Mouse (Mus musculus): ENCODE results near the gene Dpf1. TPM values are rescaled to one million over a fixed set of nuclear protein-coding genes. Genes with fewer than 3 reads are reported as not detected.

The Dpf1 gene
- polyA plus RNA-seq, 1 experiment from 2014 or later, result 0.72 TPM

- Histone ChIP-seq H3K27ac (no peak overlapping the region), H3K9me3 (replicated peaks; ENCODE audit: low read length) (no peaks in the 10 kb centered on the region), H3K9ac (ENCODE audit: low read depth, low read length) (no peak overlapping the region), H3K4me3 (replicated peaks; ENCODE audit: low read depth, low read length) (no peak overlapping the region), H3K4me1 (replicated peaks; ENCODE audit: insufficient read depth, low read length) (peaks cover 3% of the 10 kb centered on the region; the same call in 1 of the 2 replicates), H3K27me3 (ENCODE audit: insufficient read depth, low read length) (no peaks in the 10 kb centered on the region; the same call in 1 of the 2 replicates), H3K36me3 (ENCODE audit: insufficient read depth, low read length) (no peaks in the 10 kb centered on the region), H3K4me2 (ENCODE audit: low read length) (no peak overlapping the region)
- TF ChIP-seq CTCF (IDR thresholded peaks at IDR 0.05; ENCODE audit: low read depth), result no peak
- DNase-seq (ENCODE audit: low spot score) (no peak), ATAC-seq (replicated peaks; ENCODE audit: low FRiP score, low read depth) (no peak)
- 95% methylated on average over 6 of the region's 6 CpGs for WGBS
These were observed 19.2 kb upstream of the Dpf1 start for GRCm38 (mm10) chr7:29284523-29284922.

GRCm38 (mm10) chr7:29287481-29287880, 16.3 kb upstream of the Dpf1 start:
- Histone ChIP-seq H3K9ac (ENCODE audit: low read depth, low read length) (no peak overlapping the region), H3K4me3 (replicated peaks; ENCODE audit: low read depth, low read length) (no peak overlapping the region), H3K27ac (no peak overlapping the region), H3K4me2 (ENCODE audit: low read length) (no peak overlapping the region), H3K9me3 (replicated peaks; ENCODE audit: low read length) (no peaks in the 10 kb centered on the region), H3K36me3 (ENCODE audit: insufficient read depth, low read length) (no peaks in the 10 kb centered on the region), H3K27me3 (ENCODE audit: insufficient read depth, low read length) (no peaks in the 10 kb centered on the region; the same call in 1 of the 2 replicates), H3K4me1 (replicated peaks; ENCODE audit: insufficient read depth, low read length) (peaks cover 16% of the 10 kb centered on the region)
- TF ChIP-seq CTCF (IDR thresholded peaks at IDR 0.05; ENCODE audit: low read depth), result peak; percentile 16; the same call in 1 of the 2 replicates
- WGBS, result 89% methylated on average over 7 of the region's 7 CpGs
- no peak for DNase-seq (ENCODE audit: low spot score)
- ATAC-seq (replicated peaks; ENCODE audit: low FRiP score, low read depth), result no peak

GRCm38 (mm10) chr7:29288079-29288478, 15.7 kb upstream of the Dpf1 start:
- H3K9me3 ChIP-seq (replicated peaks; ENCODE audit: low read length), result no peaks in the 10 kb centered on the region
- no peaks in the 10 kb centered on the region; the same call in 1 of the 2 replicates for H3K27me3 ChIP-seq (ENCODE audit: insufficient read depth, low read length)
- ATAC-seq (replicated peaks; ENCODE audit: low FRiP score, low read depth) (no peak), DNase-seq (ENCODE audit: low spot score) (no peak)
- H3K4me2 ChIP-seq (ENCODE audit: low read length), result no peak overlapping the region
- H3K36me3 ChIP-seq (ENCODE audit: insufficient read depth, low read length), result no peaks in the 10 kb centered on the region
- no peak for TF ChIP-seq CTCF (IDR thresholded peaks at IDR 0.05; ENCODE audit: low read depth)
- 84% methylated on average over 2 of the region's 2 CpGs for WGBS
- no peak overlapping the region for H3K4me3 ChIP-seq (replicated peaks; ENCODE audit: low read depth, low read length)
- H3K9ac ChIP-seq (ENCODE audit: low read depth, low read length), result no peak overlapping the region
- no peak overlapping the region for H3K27ac ChIP-seq
- peaks cover 22% of the 10 kb centered on the region for H3K4me1 ChIP-seq (replicated peaks; ENCODE audit: insufficient read depth, low read length)

- Histone ChIP-seq H3K27me3 (ENCODE audit: insufficient read depth, low read length) (no peaks in the 10 kb centered on the region), H3K9ac (ENCODE audit: low read depth, low read length) (peak within 1 kb of the TSS; percentile 66), H3K27ac (peak within 1 kb of the TSS; percentile 75), H3K4me2 (ENCODE audit: low read length) (peak within 1 kb of the TSS; percentile 88), H3K4me1 (replicated peaks; ENCODE audit: insufficient read depth, low read length) (peaks cover 26% of the 10 kb centered on the region), H3K36me3 (ENCODE audit: insufficient read depth, low read length) (no peaks in the 10 kb centered on the region), H3K4me3 (replicated peaks; ENCODE audit: low read depth, low read length) (peak within 1 kb of the TSS; percentile 48), H3K9me3 (replicated peaks; ENCODE audit: low read length) (no peaks in the 10 kb centered on the region)
- DNase-seq (ENCODE audit: low spot score), result peak; percentile 79
- 1% methylated on average over 56 of the region's 59 CpGs for WGBS
- TF ChIP-seq CTCF (IDR thresholded peaks at IDR 0.05; ENCODE audit: low read depth), result peak; percentile 81
- peak; percentile 40 for ATAC-seq (replicated peaks; ENCODE audit: low FRiP score, low read depth)
These were observed 14.7 kb upstream of the Dpf1 start, which contains the start of gene Ppp1r14a for GRCm38 (mm10) chr7:29288942-29289638. Gene Ppp1r14a, plus strand, starts transcription at chr7:29289308.

- Histone ChIP-seq H3K9me3 (replicated peaks; ENCODE audit: low read length) (no peaks in the 10 kb centered on the region), H3K9ac (ENCODE audit: low read depth, low read length) (no peak overlapping the region; the same call in 1 of the 2 replicates), H3K27ac (peak overlapping the region; percentile 75), H3K4me2 (ENCODE audit: low read length) (peak overlapping the region; percentile 88), H3K27me3 (ENCODE audit: insufficient read depth, low read length) (no peaks in the 10 kb centered on the region), H3K4me3 (replicated peaks; ENCODE audit: low read depth, low read length) (peak overlapping the region; percentile 48), H3K36me3 (ENCODE audit: insufficient read depth, low read length) (no peaks in the 10 kb centered on the region), H3K4me1 (replicated peaks; ENCODE audit: insufficient read depth, low read length) (peaks cover 26% of the 10 kb centered on the region)
- peak; percentile 76 for DNase-seq (ENCODE audit: low spot score)
- ATAC-seq (replicated peaks; ENCODE audit: low FRiP score, low read depth), result no peak
- WGBS, result 52% methylated on average over 6 of the region's 6 CpGs
- TF ChIP-seq CTCF (IDR thresholded peaks at IDR 0.05; ENCODE audit: low read depth), result no peak
These were observed 13.9 kb upstream of the Dpf1 start for GRCm38 (mm10) chr7:29289856-29290255.

- peaks cover 26% of the 10 kb centered on the region for H3K4me1 ChIP-seq (replicated peaks; ENCODE audit: insufficient read depth, low read length)
- ATAC-seq (replicated peaks; ENCODE audit: low FRiP score, low read depth), result no peak
- no peak overlapping the region for H3K4me3 ChIP-seq (replicated peaks; ENCODE audit: low read depth, low read length)
- no peaks in the 10 kb centered on the region for H3K9me3 ChIP-seq (replicated peaks; ENCODE audit: low read length)
- no peaks in the 10 kb centered on the region for H3K27me3 ChIP-seq (ENCODE audit: insufficient read depth, low read length)
- no peak for TF ChIP-seq CTCF (IDR thresholded peaks at IDR 0.05; ENCODE audit: low read depth)
- peak overlapping the region; percentile 88 for H3K4me2 ChIP-seq (ENCODE audit: low read length)
- DNase-seq (ENCODE audit: low spot score), result no peak
- WGBS, result 40% methylated on average over 11 of the region's 11 CpGs
- H3K27ac ChIP-seq, result peak overlapping the region; percentile 75
- H3K36me3 ChIP-seq (ENCODE audit: insufficient read depth, low read length), result no peaks in the 10 kb centered on the region
- no peak overlapping the region for H3K9ac ChIP-seq (ENCODE audit: low read depth, low read length)
These were observed 12.9 kb upstream of the Dpf1 start for GRCm38 (mm10) chr7:29290691-29291485.
